Mouse (Mus musculus) limb, embryonic 14.5 days (tissue): Measurements from ENCODE around the gene Stom. TPM values are rescaled to one million over a fixed set of nuclear protein-coding genes. Genes with fewer than 3 reads are reported as not detected.
A peak's percentile ranks its signal among the peaks of the same experiment; 100 is the strongest.

Source experiments
- ATAC-seq: fragments of 200-750 bp; cut with Nextera tagmentation; 2 replicates; pipeline ENCODE4 v1.8.0; 2017; ENCODE audit warnings: low read depth, moderate number of reproducible peaks, moderate TSS enrichment; ENCODE audit not compliant: low FRiP score
- DNase-seq: peaks from one replicate; pipeline ENCODE4 v3.0.0-alpha.2; 2015; ENCODE audit warnings: low spot score
- H3K27ac ChIP-seq: fragments of 300-500 bp; sonication (generic); replicated peaks from 2 replicates; pipeline ENCODE4 v1.5.1; 2014; ENCODE audit warnings: low read depth, mild to moderate bottlenecking, low read length, moderate library complexity, mixed read lengths
- H3K27me3 ChIP-seq: fragments of 300-500 bp; sonication (generic); 2 replicates; pipeline ENCODE4 v1.6.1; 2014; ENCODE audit warnings: low read length, mixed read lengths; ENCODE audit not compliant: control insufficient read depth, insufficient read depth
- H3K36me3 ChIP-seq: fragments of 300-500 bp; sonication (generic); 2 replicates; pipeline ENCODE4 v1.6.1; 2014; ENCODE audit warnings: mild to moderate bottlenecking, low read length, moderate library complexity, mixed read lengths; ENCODE audit not compliant: control insufficient read depth, insufficient read depth
- H3K4me1 ChIP-seq: fragments of 300-500 bp; sonication (generic); 2 replicates; pipeline ENCODE4 v1.6.1; 2014; ENCODE audit warnings: antibody characterized with exemption, low read length, mixed read lengths; ENCODE audit not compliant: control insufficient read depth, insufficient read depth
- H3K4me2 ChIP-seq: fragments of 300-500 bp; sonication (generic); replicated peaks from 2 replicates; pipeline ENCODE4 v1.6.1; 2014; ENCODE audit warnings: low read depth, mild to moderate bottlenecking, low read length, moderate library complexity; ENCODE audit not compliant: severe bottlenecking
- H3K4me3 ChIP-seq: fragments of 300-500 bp; sonication (generic); replicated peaks from 2 replicates; pipeline ENCODE4 v1.5.1; 2014; ENCODE audit warnings: low read length
- H3K9ac ChIP-seq: fragments of 300-500 bp; sonication (generic); 2 replicates; pipeline ENCODE4 v1.6.1; 2014; ENCODE audit warnings: mild to moderate bottlenecking, low read depth, low read length, moderate library complexity; ENCODE audit not compliant: severe bottlenecking
- H3K9me3 ChIP-seq: fragments of 300-500 bp; sonication (generic); 2 replicates; pipeline ENCODE4 v1.6.1; 2016; ENCODE audit warnings: low read length; ENCODE audit not compliant: control insufficient read depth
- POLR2A ChIP-seq: fragments of 200-500 bp; IDR thresholded peaks from 2 replicates; pipeline ENCODE4 v1.8.0; 2012; ENCODE audit warnings: inconsistent platforms, mild to moderate bottlenecking, moderate library complexity, borderline replicate concordance; ENCODE audit not compliant: insufficient read depth, insufficient read length; ENCODE audit errors: extremely low read depth
- WGBS: fragments of 180-500 bp; shearing (Covaris S2); extraction: QIAGEN DNeasy Blood & Tissue Kit; methylation state at CpG from one replicate; pipeline ENCODE4 v1.1.7; 2014; 5-methylcytosine and 5-hydroxymethylcytosine counted together
- polyA plus RNA-seq, 2 experiments: library from polyadenylated mRNA; depleted of rRNA in 1 of 2; stranded (reverse) in 1 of 2; unstranded in 1 of 2; fragments of >200 nt; fragmentation: Nextera tagmentation in 1 of 2; extraction: Ambion mirVana in 1 of 2; gene quantifications; 2 replicates each; pipeline versions ENCODE4 v1.2.1 to v1.2.3; 2012 to 2014

Gene Stom
- polyA plus RNA-seq, 2 experiments = 14.0 to 19.1 TPM

DNA sequence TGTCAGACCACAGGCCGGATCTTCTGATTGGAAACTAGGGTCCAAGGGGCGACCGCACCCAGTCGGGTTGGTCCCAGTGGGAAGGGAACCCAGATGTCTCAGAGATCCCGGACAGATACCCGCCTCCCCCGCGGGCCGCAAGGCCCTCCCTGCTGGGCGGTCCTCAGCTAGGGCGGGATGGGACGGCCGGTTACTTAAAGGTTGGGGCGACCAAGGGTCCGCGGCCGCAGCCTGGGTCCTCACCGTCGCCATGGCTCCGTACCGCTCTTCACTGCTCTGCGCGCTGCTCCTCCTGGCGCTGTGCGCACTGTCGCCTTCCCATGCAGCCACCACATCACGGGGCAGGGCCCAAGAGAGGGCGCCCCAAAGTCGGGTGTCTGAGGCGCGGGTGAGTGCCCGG lies 54.6 kb downstream of the Stom start:
- TF ChIP-seq POLR2A = no peak
- peaks cover 27% of the 10 kb centered on the region for H3K27me3 ChIP-seq
- peak overlapping the region; percentile 38 for H3K4me3 ChIP-seq
- H3K9ac ChIP-seq = peak overlapping the region; percentile 56
- WGBS = 2% methylated on average over 30 of the region's 32 CpGs
- no peak overlapping the region for H3K27ac ChIP-seq
- 0 out of 2 replicates have a peak, but pooled peaks cover 8% of the 10 kb centered on the region for H3K36me3 ChIP-seq
- DNase-seq (no peak), ATAC-seq (peak; percentile 49)
- H3K4me1 ChIP-seq = peaks cover 8% of the 10 kb centered on the region
- no peaks in the 10 kb centered on the region for H3K9me3 ChIP-seq
- peak overlapping the region; percentile 57 for H3K4me2 ChIP-seq

DNA sequence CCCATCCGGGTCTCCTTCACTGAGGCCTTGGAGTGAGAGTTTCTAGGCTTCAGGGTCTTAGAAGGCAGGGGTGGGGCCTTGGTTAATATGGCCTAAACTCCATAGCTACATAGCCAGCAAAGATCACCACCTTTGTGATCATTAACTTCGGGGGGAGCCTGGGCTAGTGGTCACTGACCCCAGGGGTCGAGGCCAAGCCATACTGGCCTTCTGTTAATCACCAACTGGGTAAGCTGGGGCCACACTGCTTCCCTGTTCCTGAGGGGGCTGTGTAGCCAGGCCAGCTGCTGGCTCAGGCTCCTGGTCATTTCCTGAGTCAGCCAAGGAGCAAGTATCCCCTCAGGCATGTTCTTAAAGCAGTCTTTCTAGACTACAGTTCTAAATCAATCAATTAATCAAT lies 56.8 kb downstream of the Stom start:
- 54% methylated on average over 3 of the region's 3 CpGs for WGBS
- peaks cover 13% of the 10 kb centered on the region for H3K4me1 ChIP-seq
- TF ChIP-seq POLR2A = no peak
- no peak for DNase-seq
- no peak for ATAC-seq
- H3K9me3 ChIP-seq = no peaks in the 10 kb centered on the region
- H3K4me2 ChIP-seq = no peak overlapping the region
- no peaks in the 10 kb centered on the region for H3K36me3 ChIP-seq
- H3K4me3 ChIP-seq = no peak overlapping the region
- H3K9ac ChIP-seq = no peak overlapping the region
- H3K27ac ChIP-seq = no peak overlapping the region
- peaks cover 27% of the 10 kb centered on the region for H3K27me3 ChIP-seq

DNA sequence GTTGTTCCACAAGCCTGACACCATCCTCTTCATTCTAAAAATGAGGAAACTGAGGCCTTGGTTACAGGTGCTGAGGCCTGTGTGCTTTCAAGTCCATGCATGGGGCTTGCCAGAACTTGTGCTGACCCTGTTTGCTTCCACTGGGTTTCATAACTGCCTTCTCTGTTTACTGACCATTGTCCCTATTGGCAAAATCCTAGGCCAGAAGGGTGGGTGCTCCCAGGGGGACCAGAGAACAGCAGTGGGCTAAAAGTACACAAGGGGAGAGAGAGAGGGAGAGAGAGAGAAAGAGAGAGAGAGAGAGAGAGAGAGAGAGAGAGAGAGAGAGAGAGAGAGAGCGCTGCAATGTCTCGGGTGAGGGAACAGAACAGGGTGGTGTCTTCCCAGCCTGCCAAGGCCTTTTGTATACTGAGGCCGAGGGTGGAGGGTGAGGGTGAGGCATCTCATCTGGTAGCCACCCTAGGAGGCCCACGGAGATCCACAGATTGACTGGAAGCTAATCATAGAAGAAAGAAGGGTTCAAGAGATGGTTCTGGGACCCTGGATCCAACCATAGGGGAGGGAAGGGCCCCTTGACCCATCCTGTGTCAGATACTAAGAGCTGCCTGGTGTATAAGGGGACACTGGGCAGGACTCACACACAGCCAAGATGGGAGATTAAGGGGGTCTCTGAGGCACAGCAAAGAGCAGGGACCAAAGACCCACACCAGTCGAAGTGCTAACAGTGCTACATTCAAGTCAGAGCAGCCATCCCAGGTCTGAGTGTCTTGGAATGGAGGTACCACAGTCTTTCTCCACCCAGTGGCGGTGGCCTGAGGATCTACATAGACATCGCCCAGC lies 58.2 kb downstream of the Stom start:
- H3K4me2 ChIP-seq = no peak overlapping the region
- peaks cover 20% of the 10 kb centered on the region for H3K4me1 ChIP-seq
- 75% methylated on average over 7 of the region's 7 CpGs for WGBS
- DNase-seq (no peak), ATAC-seq (no peak)
- no peak overlapping the region for H3K9ac ChIP-seq
- no peak overlapping the region for H3K4me3 ChIP-seq
- no peaks in the 10 kb centered on the region for H3K9me3 ChIP-seq
- H3K27ac ChIP-seq = no peak overlapping the region
- H3K27me3 ChIP-seq = peaks cover 22% of the 10 kb centered on the region
- no peak for TF ChIP-seq POLR2A
- H3K36me3 ChIP-seq = no peaks in the 10 kb centered on the region

DNA sequence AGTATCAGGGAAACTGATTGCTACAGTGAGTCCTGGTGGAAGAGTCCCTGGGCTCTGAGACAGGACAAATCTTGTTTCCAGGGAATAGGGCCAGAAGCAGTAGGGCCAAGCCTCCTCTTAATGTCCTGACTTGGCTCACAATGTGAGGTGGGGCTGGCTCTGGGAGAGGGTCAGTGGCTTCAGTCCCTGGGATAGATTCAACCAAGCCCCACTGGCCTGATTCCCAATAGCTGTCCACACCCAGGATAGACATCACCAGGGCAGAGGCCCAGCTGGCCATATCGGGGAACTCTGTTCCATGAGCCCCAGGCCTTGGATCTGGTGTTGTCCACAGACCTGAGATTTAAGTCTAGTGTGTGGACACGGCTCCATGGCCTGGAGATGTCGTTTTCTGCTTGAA lies 59.1 kb downstream of the Stom start:
- ATAC-seq = no peak
- Histone ChIP-seq H3K27ac (no peak overlapping the region), H3K4me2 (no peak overlapping the region), H3K4me3 (no peak overlapping the region), H3K9me3 (no peaks in the 10 kb centered on the region), H3K9ac (no peak overlapping the region), H3K27me3 (peaks cover 14% of the 10 kb centered on the region), H3K36me3 (no peaks in the 10 kb centered on the region), H3K4me1 (peaks cover 27% of the 10 kb centered on the region)
- DNase-seq = no peak
- WGBS = 81% methylated on average over 3 of the region's 3 CpGs
- no peak for TF ChIP-seq POLR2A

DNA sequence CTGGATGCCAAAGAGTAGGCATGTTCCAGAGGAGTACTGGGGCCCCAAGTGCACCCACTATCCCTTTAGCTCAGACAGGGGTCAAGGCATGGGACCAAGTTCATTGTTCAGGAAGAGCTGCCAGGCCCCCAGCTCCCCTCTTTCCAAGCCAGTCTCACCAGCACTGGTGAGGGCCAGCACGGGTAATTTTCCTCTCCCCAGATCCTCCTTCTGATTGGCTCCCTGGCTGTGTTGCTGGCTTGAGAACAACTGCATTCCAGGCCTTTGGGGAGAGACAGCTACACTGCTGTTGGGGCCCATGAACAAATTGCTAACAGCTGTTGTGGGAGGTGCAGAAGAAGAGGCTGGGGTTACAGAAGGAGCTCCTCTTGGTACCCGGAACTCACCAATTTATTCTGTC lies 63.2 kb downstream of the Stom start:
- Histone ChIP-seq H3K27ac (peak overlapping the region; percentile 74), H3K4me3 (no peak overlapping the region), H3K4me2 (no peak overlapping the region), H3K27me3 (no peaks in the 10 kb centered on the region), H3K9me3 (no peaks in the 10 kb centered on the region), H3K9ac (no peak overlapping the region), H3K36me3 (no peaks in the 10 kb centered on the region), H3K4me1 (peaks cover 40% of the 10 kb centered on the region)
- DNase-seq = peak; percentile 78
- 5% methylated on average over 2 of the region's 2 CpGs for WGBS
- no peak for TF ChIP-seq POLR2A
- peak; percentile 80 for ATAC-seq
